Mouse (Mus musculus): ENCODE results near the gene Trpc5.

The Trpc5 gene

DNA sequence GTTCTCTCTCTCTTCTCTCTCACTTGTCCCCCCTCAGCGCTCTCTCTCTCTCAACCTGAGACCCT lies at the start of gene Trpc5:
Gene Trpc5, minus strand, starts transcription at position 39 of the 65 bp plus-strand sequence.
- no peak for DNase-seq

DNA sequence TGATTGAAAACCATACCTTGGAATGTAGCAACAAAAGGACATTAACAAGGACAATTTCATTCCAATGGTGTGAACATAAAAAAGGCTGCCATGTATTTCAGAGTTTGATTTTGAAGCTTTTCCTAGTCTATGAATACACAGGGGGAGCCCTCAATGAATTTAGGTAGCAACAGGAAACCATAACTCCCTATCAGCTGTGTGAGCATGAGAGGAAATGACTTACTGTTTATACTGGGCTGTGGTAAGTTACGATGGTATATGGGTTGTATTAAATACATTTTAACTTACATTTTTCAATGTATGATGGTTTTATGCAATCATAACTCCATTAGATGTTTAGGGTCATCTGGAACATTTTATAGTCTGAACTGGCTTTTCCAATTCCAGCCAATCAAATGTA lies 28.4 kb upstream of the Trpc5 start:
- DNase-seq = no peak

DNA sequence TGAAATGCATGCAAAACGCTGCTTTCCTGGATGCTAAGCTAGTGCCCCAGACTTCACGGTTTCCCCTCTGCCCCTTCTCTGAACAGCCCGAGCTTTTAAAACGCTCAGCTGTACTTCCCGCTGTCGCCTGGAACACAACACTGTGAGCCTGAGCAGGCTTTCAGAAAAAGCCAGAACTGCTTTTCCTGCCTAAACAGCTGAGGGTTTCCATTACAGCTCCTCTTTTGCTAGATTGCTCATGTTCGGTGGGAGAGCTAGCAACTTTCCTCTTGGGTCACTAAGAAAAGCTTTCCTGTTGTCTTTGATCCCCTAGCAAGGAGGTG lies 1.8 kb upstream of the Trpc5 start:
- no peak for DNase-seq

DNA sequence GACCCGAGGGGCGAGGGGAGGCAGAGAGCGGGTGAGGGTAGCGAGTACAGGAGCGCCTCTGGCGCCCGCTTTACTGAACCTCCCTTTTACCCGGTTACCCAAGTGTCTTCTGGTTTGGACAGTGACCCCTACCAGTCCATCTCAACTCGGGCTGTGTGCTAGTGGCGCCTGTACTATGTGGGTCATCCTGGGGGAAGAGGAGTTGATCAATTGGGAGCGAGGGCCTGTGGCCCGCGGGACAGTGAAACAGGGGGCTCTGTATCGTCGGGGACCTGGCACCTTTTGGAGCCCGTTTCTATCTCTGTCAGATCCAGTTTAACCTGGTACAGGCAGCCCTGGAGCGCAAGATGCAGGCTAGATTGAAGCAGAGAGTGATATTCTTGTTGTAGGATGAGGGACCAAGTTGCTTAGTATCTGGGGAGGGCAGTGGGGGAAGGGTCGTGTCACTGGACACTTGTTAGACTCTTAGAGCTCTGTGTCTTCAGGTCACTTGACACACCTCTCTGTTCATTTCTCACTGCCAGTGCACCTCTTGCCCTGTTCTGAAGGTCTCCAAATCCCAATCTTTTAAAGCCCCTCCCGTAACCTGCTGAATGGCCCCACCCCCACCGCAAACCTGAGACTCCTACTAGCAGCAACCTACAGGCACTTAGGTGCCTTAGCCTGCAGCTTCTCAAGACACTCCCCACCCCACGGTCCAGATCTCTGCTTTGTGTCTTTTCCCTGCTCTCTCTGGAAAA lies 1.3 kb upstream of the Trpc5 start:
- no peak for DNase-seq

DNA sequence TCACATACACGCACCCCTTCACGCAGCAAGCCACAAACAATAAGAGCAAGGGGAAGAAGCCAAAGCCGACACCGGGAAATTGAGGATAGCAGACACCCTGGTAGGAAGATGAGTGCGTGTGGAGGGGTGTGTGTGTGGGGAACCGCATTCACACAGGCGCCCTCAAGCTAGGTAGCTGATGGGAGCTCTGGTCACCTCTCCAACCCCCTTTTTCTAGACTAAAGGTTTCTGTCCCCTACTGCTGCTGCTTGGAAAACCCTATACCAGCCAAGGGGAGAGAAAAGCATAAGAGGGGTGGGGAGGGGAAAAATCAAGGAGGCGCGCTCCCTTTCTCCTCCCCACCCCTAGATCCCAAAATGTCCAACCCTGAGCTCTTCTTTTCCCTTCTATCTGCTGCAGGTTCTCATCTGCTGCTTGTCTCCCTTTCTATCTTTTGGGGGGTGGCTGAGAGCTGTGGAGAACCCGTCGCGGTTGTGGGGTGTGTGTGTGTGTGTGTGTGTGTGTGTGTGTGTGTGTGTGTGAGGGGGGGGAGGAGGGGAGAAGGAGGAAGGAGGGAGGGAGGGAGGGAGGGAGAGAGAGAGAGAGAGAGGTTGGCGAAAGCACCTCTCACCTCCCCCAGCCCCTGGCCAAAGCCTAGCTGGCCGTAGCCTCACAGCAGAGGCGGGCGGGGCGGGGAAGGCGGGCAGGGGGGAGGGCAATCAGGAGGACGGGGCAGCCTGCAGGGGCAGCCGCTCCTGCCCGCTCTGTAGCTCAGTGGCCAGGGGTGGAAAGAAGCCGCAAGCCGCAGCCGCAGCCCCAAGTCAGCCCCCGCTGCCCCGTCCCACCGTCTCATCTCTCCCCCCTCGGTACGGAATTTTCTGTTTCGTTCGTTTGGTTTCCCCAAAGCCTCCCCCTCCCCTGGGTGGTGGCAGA lies 483 bp upstream of the Trpc5 start, which contains the start of gene Rtl4:
Gene Rtl4, plus strand, starts transcription at position 701 of the 912 bp plus-strand sequence.
- DNase-seq = no peak

DNA sequence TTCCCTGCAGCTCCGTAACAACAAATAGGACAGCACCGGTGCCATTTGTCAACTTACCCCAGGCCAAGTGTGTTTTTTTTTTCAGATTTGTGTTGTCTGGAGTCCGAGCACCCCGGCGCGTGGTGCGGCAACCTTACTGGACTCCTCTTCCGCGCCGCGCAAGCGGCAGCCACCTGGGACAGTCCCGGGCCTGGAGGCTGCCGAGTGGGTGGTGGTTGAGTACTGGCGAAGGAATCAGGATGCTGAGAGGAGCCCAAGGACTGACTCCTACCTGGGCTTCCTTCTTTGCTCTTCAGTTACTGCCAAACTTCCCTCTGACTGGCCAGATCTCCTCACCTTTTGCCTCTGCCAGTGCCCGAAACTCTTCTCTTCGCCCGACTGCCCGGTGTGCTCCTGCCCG lies 238 bp downstream of the Trpc5 start:
- no peak for DNase-seq

DNA sequence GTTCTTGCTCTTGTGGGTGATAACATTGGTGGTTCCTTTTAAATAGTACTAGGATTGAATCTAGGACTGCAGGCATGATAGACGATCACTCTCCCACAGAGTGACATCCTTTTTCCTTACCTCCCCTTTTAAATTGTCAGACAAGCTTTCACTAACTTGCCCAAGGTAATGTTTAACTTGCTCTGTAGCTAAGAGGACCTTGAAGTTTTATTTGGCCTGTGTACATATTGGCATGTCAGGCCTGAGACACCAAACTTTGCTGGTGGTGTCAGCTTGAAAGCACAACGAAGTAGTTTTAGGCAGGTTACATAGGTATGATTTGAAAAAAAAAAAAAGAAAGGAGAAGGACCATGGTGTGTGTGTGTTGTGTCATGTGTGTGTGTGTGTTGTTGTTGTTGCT lies 35.8 kb downstream of the Trpc5 start:
- no peak for DNase-seq

DNA sequence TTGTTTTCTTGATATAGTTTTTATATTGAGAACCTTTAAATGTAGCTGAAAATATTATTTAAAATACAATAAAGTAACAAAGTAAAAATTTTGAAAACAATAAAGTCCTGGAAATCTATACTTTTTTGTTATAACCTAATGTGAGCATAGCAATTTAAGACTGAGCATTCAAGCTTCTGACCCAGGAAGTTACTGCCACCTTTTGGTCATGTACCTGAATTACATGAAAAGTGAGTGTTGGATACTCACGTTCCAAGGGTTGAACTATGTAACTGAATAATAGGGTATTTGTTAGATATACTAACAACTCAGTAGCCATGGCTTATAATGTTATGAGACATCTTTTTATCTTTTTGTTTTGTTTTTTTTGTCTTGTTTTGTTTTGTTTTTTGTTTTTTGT lies 42.6 kb downstream of the Trpc5 start:
- no peak for DNase-seq

DNA sequence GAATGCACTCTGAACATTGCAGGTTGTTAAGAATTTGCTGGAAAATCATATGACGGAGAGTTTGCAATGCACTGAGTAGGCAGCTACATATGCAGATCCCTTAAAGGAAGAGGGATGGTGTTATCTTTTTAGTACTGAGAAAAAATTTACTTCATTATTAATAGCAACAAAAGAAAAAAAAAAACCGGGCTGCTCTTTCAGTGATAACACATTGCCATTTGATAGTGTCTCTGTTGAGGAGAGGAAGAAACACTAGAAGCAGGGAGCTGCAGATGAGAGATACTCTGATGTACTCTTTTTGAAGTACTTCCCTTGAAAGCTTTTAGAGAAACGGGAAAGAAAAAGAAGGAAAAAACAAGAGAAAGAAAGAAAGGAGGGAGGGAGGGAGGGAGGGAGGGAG lies 43.2 kb downstream of the Trpc5 start:
- DNase-seq = no peak

DNA sequence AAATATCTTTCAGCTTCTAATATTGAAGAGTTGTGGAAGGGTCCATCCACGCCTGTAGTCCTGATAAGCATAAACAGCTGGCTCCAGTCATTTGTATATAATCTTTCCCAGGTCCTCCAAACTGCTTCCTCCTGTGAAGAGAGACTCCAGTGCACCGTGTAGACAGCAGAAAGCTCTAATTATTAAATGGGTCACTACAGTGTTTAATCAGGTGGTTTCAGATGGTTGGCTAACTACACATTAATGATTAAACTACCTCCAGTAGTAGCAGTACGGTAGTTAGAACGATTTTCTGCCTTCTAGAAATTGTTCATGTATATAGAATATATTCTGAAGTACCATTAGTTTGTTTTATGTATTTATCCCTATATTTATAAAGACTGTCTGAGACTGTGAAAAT lies 75.2 kb downstream of the Trpc5 start:
- no peak for DNase-seq

DNA sequence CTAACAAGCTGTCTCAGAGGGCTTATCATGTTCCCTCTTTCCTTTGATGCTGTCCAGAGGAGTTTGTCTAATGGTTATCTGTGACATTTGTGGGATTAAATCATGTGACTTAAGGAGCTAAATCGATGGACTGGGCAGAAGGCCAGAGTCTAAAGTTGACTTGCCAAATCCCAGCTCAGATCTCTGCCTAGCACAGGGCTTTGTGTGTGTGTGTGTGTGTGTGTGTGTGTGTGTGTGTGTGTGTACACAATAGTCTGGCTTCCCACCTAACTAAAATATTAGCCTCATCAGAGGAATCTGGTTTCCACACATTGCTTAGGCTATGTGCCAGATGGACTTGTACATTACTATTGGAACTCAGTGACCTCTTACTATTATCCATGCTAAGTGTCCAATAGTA lies 151.5 kb downstream of the Trpc5 start:
- DNase-seq = no peak

DNA sequence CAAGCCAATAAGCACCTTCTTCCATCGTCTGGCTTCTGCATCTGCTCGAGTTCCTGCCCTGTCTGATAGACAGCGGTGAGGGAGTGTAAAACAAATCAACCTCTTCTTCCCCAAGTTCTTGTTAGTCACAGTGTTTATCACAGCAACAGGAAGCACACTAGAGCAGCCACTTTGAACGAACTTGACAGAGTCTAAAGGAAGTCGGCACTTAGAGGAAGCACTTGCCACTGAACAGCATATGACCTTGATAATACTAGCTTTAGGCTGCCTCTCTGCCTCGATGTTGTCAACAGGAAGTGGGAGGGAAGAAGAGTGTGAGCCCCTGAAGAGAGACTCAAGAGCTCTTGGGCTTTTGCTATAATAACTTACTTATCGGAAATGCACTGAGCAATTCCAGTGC lies 161.9 kb downstream of the Trpc5 start:
- no peak for DNase-seq

DNA sequence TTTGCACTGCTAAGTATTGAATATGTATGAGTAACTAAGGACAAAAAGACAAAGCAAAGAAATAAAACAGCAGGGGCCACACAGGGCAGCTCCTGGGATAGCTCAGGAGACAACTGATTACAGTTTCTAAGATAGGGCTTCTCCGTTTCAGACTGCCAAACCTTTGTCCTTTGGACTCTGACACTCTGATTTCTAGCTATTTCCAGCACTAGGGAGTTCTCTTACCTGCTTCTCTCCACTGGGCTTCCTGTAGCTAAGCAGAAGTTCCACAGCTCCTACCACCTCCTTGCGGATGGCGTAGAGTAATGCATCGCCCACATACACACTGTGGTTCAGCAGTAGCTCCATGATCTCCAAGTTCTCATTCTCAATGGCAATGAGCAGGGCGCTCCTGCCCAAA lies 164.7 kb downstream of the Trpc5 start:
- no peak for DNase-seq

DNA sequence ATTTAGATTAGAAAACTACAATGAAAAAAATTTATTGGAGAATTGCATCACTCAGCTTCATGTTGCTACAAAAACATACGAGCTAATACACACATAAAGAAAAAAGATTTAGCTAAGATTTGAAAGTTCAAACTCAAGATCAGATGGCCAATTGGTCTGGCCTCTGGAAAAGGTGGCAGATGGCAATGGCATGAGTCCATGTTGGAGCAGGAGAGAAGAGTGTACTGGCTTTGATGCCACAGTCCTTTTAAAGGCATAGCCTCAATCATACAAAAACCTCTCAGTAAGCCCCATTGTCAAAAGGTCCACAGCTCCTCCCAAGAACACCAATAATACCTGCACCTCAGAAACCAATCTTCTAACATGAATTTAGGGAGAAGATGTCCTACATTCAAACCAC lies 196.6 kb downstream of the Trpc5 start:
- DNase-seq = no peak

DNA sequence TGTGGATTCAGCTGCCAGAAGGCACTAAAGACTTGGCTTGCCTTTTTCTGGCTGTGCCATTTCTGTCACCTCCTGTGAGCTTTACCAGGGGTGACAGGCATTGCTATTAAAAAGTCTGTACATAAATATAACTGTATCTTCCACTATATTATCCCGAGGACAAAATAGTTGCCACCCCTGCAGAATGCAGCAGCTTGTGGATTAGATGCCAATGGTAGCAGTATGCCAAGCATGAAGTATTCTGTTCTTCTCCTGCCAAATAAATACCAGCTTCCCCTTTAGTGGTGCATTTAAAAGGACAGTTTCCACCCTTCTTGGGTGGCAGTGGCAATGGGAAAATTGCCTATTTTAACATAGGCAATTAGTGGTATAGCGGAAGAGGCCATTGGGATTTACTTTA lies 223.6 kb downstream of the Trpc5 start:
- peak; percentile 2 for DNase-seq

DNA sequence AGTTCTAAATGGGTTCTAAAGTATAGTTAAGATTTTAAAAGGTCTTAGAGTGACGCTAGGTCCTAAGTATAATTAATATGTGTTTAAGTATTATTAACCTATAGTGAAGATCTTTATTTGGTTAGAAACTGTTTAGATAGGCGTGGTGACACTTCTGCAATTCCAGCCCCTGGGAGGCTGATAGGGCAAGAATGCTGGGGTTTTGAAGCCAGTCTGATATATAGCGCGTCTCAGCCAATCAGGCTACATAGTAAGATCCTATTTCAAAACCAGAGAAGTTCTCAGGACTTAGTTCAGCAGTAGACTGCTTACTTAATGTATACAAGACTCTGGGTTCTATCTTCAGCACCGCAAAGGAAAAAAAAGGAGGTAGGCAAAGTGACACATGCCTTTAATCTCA lies 231.7 kb downstream of the Trpc5 start, which contains the start of gene Trpc5os:
Gene Trpc5os, plus strand, starts transcription at position 301 of the 400 bp plus-strand sequence.
- no peak for DNase-seq

DNA sequence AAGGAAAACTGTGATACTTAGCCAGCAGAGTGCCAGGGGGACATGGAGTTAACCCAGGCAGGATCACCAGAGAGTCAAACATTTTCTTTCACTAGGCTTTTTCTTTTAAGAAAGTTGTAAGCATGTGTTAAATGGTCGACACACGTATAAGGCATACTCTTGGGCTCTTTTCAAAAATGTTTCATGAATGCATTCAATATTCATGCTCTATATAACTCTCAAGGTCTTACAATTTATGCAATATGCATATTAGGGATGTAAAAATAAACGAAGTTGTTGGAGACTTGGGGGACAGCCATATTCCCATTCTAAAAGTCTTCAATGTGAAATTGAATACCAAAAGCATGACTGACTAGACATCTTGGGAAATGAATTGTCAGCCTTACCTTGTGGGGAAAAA lies 264.1 kb downstream of the Trpc5 start:
- no peak for DNase-seq

DNA sequence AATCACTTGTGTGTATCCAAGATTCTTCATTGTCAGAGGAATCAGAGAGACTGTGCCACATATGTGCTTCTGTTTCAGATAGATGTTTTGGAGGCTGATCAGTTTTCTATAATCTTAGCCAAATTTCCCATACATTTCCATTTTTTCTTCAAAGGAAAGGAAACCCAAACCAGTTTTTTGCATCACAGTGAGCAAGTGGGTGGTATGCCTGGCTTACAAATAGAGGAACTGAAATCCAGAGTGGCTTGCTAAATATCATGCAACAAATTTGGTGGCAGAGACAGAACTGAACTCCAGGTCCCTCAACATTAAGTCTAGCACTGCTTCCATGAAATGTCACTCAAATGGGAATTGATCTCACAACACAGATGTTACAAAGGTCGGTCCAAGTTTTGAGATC lies 266.9 kb downstream of the Trpc5 start:
- DNase-seq = no peak

DNA sequence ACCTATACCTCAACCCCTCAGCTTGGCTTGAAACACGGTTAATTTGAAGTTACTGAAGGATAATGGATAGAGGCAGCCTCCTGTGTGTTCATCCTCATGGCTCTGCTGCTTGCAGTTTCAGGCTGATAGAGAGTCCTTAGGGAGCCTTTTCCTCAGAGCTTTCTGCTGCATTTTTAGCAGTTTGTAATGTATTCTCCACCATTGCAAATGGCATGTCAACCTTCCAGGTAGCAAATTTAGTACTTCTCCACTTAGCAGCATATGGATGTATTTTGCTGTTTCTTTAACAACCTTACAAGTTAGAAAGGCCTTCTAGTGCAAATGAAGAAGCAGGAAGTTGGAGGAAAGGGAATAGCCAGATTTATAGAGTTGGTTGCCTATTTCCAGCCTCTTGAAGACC lies 267.7 kb downstream of the Trpc5 start:
- DNase-seq = no peak

DNA sequence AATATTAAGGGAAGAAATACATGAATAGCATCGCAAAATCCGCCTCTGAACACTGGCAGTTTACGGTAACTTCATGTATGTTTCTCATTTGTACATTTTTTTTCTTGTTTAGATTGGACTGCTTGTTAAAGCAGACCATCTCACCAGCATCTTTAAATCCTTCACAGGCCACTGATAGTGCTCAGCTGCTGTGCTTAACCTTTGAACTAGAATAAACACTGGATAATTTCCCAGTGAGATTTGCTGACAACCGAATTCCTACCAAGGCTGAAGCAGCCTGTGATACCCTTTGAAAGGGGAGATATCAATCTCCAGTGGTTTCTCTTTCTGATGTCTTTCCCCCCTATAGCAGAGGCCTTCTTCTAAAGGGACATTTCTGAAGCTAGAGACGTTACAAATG lies 279.9 kb downstream of the Trpc5 start:
- no peak for DNase-seq

DNA sequence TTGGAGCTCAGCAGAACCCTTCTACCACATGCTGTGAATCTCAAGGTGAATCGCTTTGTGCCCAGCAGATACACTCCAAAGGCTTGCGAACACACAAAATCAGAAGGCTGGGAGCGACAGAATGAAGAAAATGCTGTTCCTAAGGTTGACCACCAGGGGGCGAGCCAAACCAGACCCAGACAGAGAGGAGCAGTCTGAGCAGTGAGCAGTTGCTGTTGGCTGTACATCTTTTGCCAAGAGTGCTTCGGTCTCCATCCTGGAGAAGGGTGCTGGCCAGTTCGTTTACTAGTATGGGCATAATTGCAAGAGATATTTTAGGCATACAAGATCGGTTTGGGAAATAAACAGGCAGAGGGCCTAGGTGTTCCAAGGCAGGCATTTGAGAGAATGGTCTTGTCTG lies 284.5 kb downstream of the Trpc5 start:
- DNase-seq = peak; percentile 53

DNA sequence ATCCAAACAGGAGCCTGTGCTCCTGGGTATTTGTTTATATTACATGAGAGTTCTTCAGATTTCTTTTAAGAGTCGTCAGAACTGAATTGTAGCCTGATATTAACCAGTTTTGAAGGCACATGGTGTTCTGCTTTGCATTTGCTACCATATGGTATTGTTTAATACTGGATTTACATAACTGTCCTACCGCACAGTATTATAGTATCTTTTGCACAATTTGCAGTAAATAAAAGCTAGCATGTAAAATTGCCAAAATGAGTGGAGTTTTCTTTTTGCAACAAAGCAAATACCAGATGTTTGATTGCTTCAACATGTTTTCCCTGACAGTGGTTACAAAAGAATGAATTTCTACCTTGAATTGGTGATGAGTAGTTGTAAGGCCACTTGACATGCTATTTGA lies 313.8 kb downstream of the Trpc5 start:
- DNase-seq = no peak

DNA sequence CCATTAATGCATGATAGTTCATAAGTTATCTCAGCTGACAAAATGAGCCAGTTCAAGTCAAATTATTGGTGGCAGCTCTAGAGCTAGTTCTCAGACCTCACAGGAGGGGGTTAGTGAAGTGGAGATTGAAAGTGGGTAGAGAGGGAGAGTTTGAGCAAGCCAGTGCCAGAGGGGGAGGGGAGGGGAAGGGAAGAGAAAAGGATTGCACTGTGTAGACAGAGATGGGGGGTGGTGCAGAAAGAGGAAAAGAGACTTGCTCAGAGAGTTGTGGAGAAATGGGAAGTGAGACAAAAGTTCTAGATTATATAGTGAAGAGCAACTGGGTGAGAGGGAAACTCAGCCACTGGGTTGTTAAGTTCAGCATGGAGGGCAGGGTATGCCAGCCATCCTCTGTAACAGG lies 349.6 kb downstream of the Trpc5 start:
- DNase-seq = no peak

DNA sequence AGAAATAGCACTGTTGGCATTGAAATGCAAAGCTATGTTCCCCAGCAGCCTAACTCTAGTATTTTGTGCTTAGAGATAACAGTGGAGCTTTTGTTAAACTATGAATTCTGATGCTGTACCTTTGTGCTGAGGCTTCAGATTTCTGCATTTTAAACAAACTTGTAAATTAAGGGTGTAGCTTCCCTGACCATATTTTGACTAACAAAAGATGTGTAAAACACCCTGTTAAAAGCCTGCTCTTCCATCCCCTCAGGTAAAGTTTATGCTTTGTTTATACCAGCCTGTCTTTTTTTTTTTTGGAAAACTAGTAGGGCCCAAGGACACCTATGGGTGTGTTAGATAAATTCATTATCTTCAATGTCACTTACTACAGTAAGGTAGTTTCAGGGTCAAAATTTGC lies 350.0 kb downstream of the Trpc5 start:
- DNase-seq = no peak
